Mouse (Mus musculus) embryo, embryonic 11 days (tissue): ENCODE measurements around the gene Nfkb2.

Experiments
- DNase-seq: peaks from one replicate; pipeline ENCODE4 v3.0.0-alpha.2; 2015

Nfkb2 gene

GRCm38 (mm10) chr19:46304216-46304841, at the start of gene Nfkb2:
Nfkb2 (plus strand) TSS chr19:46304320.
- peak; percentile 90 for DNase-seq

GRCm38 (mm10) chr19:46264762-46265161, 39.4 kb upstream of the Nfkb2 start:
- peak; percentile 41 for DNase-seq

GRCm38 (mm10) chr19:46275307-46275706, 28.8 kb upstream of the Nfkb2 start:
- peak; percentile 14 for DNase-seq

- no peak for DNase-seq
Measured at GRCm38 (mm10) chr19:46282081-46282849, 21.9 kb upstream of the Nfkb2 start.

- no peak for DNase-seq
Measured at GRCm38 (mm10) chr19:46284686-46285085, 19.4 kb upstream of the Nfkb2 start.

GRCm38 (mm10) chr19:46285631-46286030, 18.5 kb upstream of the Nfkb2 start:
- no peak for DNase-seq

GRCm38 (mm10) chr19:46286047-46286446, 18.1 kb upstream of the Nfkb2 start:
- DNase-seq = no peak

GRCm38 (mm10) chr19:46286926-46287325, 17.2 kb upstream of the Nfkb2 start:
- no peak for DNase-seq

GRCm38 (mm10) chr19:46287566-46287965, 16.6 kb upstream of the Nfkb2 start:
- no peak for DNase-seq

- DNase-seq = no peak
Measured at GRCm38 (mm10) chr19:46290535-46291105, 13.5 kb upstream of the Nfkb2 start.

- no peak for DNase-seq
Measured at GRCm38 (mm10) chr19:46296938-46297337, 7.2 kb upstream of the Nfkb2 start.

GRCm38 (mm10) chr19:46300294-46301045, 3.6 kb upstream of the Nfkb2 start:
- no peak for DNase-seq

- no peak for DNase-seq
Measured at GRCm38 (mm10) chr19:46302551-46302950, 1.6 kb upstream of the Nfkb2 start.

- no peak for DNase-seq
Measured at GRCm38 (mm10) chr19:46303251-46304215, 587 bp upstream of the Nfkb2 start.

- DNase-seq = peak; percentile 42
Measured at GRCm38 (mm10) chr19:46304908-46305333, 801 bp downstream of the Nfkb2 start.

- peak; percentile 92 for DNase-seq
Measured at GRCm38 (mm10) chr19:46305432-46306267, 1.5 kb downstream of the Nfkb2 start.

GRCm38 (mm10) chr19:46306268-46306610, 2.1 kb downstream of the Nfkb2 start:
- no peak for DNase-seq

- DNase-seq = no peak
Measured at GRCm38 (mm10) chr19:46306751-46307289, 2.7 kb downstream of the Nfkb2 start.

- no peak for DNase-seq
Measured at GRCm38 (mm10) chr19:46307781-46308180, 3.7 kb downstream of the Nfkb2 start.

GRCm38 (mm10) chr19:46308303-46308702, 4.2 kb downstream of the Nfkb2 start:
- DNase-seq = no peak
